Mouse (Mus musculus) megakaryocyte, adult 5-6 weeks (primary cell): Measurements from ENCODE around the gene Gm21440. TPM values are rescaled to one million over a fixed set of nuclear protein-coding genes. Genes with fewer than 3 reads are reported as not detected.
"Not testable (repeated sequence)": the region's sequence is repeated elsewhere in the genome, so short reads cannot be mapped to it uniquely, and the experiment has no call there.

Experiments
- ATAC-seq: 2 replicates; pipeline ENCODE4 v1.8.0; 2016; ENCODE audit warnings: mild to moderate bottlenecking, inconsistent platforms; ENCODE audit not compliant: poor library complexity, severe bottlenecking
- total RNA-seq, 2 experiments: library from RNA; stranded (forward) in 1 of 2; stranded (reverse) in 1 of 2; fragments of 153-499, 151-499 nt in 1 of 2; fragments of 221-1000, 200-1000 nt in 1 of 2; gene quantifications; 2 replicates each; pipeline versions ENCODE4 v1.2.3 to v1.2.4; 2015 to 2017

Gene Gm21440
- total RNA-seq (2015) (not detected in 2 replicates), total RNA-seq (2017) (not detected in 2 replicates)

GRCm38 (mm10) chrY:13252091-13252490, at the start of gene Gm21440, which contains the start of gene Gm21454:
Gene Gm21440 (plus strand): TSS chrY:13252391.
Gene Gm21454 (plus strand): TSS chrY:13252442.
- ATAC-seq: not testable (repeated sequence)

DNA sequence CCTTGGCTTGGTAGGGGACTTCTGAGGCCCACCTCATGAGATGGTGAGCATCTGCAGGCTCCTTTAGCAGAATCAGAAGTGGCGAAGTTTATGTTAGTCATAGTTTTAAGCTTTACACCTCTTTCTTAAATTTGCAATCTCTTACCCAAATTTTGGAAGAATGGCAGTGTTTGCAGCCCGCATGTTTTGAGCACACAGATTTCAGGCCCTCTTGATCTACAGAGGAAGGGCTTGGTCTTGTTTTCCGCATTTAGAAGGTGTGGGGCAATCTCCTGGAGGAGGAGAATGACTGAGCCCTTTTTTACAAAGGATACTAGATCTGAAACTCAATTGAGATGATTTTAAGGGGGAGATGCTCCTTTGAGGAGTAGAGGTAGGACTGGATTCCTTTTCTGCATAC, 28.4 kb upstream of the Gm21440 start, which contains the start of gene Gm21828:
Gene Gm21828 (minus strand): TSS at position 101 of the 400 bp plus-strand sequence.
- ATAC-seq: not testable (repeated sequence)

Other genes with a start within 250 kb of the Gm21440 start
- not detected in 2 replicates for gene Gm20807, start 209.5 kb upstream of the Gm21440 start, total RNA-seq (2015)
- not detected in 2 replicates for gene Gm20807, start 209.5 kb upstream of the Gm21440 start, total RNA-seq (2017)
- not detected in 2 replicates for gene Gm21891, start 118.9 kb upstream of the Gm21440 start, total RNA-seq (2015)
- gene Gm21891, start 118.9 kb upstream of the Gm21440 start, total RNA-seq (2017): not detected in 2 replicates
- not detected in 2 replicates for gene Gm21425, start 90.4 kb upstream of the Gm21440 start, total RNA-seq (2015)
- not detected in 2 replicates for gene Gm21425, start 90.4 kb upstream of the Gm21440 start, total RNA-seq (2017)
- gene Gm21828, start 28.5 kb upstream of the Gm21440 start, total RNA-seq (2015): not detected in 2 replicates
- gene Gm21828, start 28.5 kb upstream of the Gm21440 start, total RNA-seq (2017): not detected in 2 replicates
- not detected in 2 replicates for gene Gm21454, start 51 bp downstream of the Gm21440 start, total RNA-seq (2015)
- gene Gm21454, start 51 bp downstream of the Gm21440 start, total RNA-seq (2017): not detected in 2 replicates
- not detected in 2 replicates for gene Gm21725, start 96.7 kb downstream of the Gm21440 start, total RNA-seq (2015)
- not detected in 2 replicates for gene Gm21725, start 96.7 kb downstream of the Gm21440 start, total RNA-seq (2017)
- gene Gm21866, start 213.2 kb downstream of the Gm21440 start, total RNA-seq (2015): not detected in 2 replicates
- gene Gm21866, start 213.2 kb downstream of the Gm21440 start, total RNA-seq (2017): not detected in 2 replicates
- not detected in 2 replicates for gene Gm20773, start 241.6 kb downstream of the Gm21440 start, total RNA-seq (2015)
- gene Gm20773, start 241.6 kb downstream of the Gm21440 start, total RNA-seq (2017): not detected in 2 replicates